Mouse (Mus musculus) embryo, embryonic 9.5 days (tissue): Measurements from ENCODE around the gene Snu13.

Source experiments
- DNase-seq: peaks from one replicate; pipeline ENCODE4 v3.0.0-alpha.2; 2017; ENCODE audit errors: extremely low spot score

Gene Snu13

GRCm38 (mm10) chr15:82027276-82027675 is 20.1 kb downstream of the Snu13 start:
- DNase-seq = no peak

- no peak for DNase-seq
Measured at GRCm38 (mm10) chr15:82023965-82024635, 23.3 kb downstream of the Snu13 start.

- DNase-seq = no peak
Measured at GRCm38 (mm10) chr15:82022535-82023088, 24.8 kb downstream of the Snu13 start.

GRCm38 (mm10) chr15:82019288-82019687 is 28.1 kb downstream of the Snu13 start:
- no peak for DNase-seq

- DNase-seq = no peak
Measured at GRCm38 (mm10) chr15:82017461-82017860, 29.9 kb downstream of the Snu13 start.

- no peak for DNase-seq
Measured at GRCm38 (mm10) chr15:82016830-82017229, 30.6 kb downstream of the Snu13 start.

- peak; percentile 99 for DNase-seq
Measured at GRCm38 (mm10) chr15:82016101-82016808, 31.1 kb downstream of the Snu13 start.

- no peak for DNase-seq
Measured at GRCm38 (mm10) chr15:82015392-82016100, 31.9 kb downstream of the Snu13 start.

- DNase-seq = no peak
Measured at GRCm38 (mm10) chr15:82014745-82015391, 32.5 kb downstream of the Snu13 start.

- no peak for DNase-seq
Measured at GRCm38 (mm10) chr15:82011947-82012346, 35.5 kb downstream of the Snu13 start.

GRCm38 (mm10) chr15:82004257-82004656 is 43.1 kb downstream of the Snu13 start:
- no peak for DNase-seq

GRCm38 (mm10) chr15:81993992-81994391 is 53.4 kb downstream of the Snu13 start:
- no peak for DNase-seq

GRCm38 (mm10) chr15:81990549-81990948 is 56.8 kb downstream of the Snu13 start:
- DNase-seq = no peak
